Mouse (Mus musculus): Measurements from ENCODE around the gene Cul9.
"Not testable (repeated sequence)": the region's sequence is repeated elsewhere in the genome, so short reads cannot be mapped to it uniquely, and the experiment has no call there.

Gene Cul9

GRCm38 (mm10) chr17:46545813-46546564 lies at the start of gene Cul9:
Gene Cul9, minus strand, starts transcription at chr17:46546388.
- DNase-seq (ENCODE audit: low read depth in 2 of 2, low spot score in 2 of 2), result peak in 1 of 2 experiments; percentile 41

- DNase-seq (ENCODE audit: low read depth in 2 of 2, low spot score in 2 of 2), result no peak
These were observed 49.1 kb upstream of the Cul9 start for GRCm38 (mm10) chr17:46595336-46595735.

- no peak for DNase-seq (ENCODE audit: low read depth in 2 of 2, low spot score in 2 of 2)
These were observed 48.4 kb upstream of the Cul9 start for GRCm38 (mm10) chr17:46594606-46595005.

- DNase-seq (ENCODE audit: low read depth in 2 of 2, low spot score in 2 of 2), result no peak
These were observed 46.9 kb upstream of the Cul9 start for GRCm38 (mm10) chr17:46593124-46593523.

GRCm38 (mm10) chr17:46591406-46591805 lies 45.2 kb upstream of the Cul9 start:
- no peak for DNase-seq (ENCODE audit: low read depth in 2 of 2, low spot score in 2 of 2)

- DNase-seq (ENCODE audit: low read depth in 2 of 2, low spot score in 2 of 2), result no peak
These were observed 44.3 kb upstream of the Cul9 start for GRCm38 (mm10) chr17:46590439-46590838.

GRCm38 (mm10) chr17:46589635-46590314 lies 43.6 kb upstream of the Cul9 start:
- DNase-seq (ENCODE audit: low read depth in 2 of 2, low spot score in 2 of 2), result no peak

- no peak for DNase-seq (ENCODE audit: low read depth in 2 of 2, low spot score in 2 of 2)
These were observed 42.7 kb upstream of the Cul9 start for GRCm38 (mm10) chr17:46588913-46589312.

GRCm38 (mm10) chr17:46588173-46588572 lies 42.0 kb upstream of the Cul9 start:
- DNase-seq (ENCODE audit: low read depth in 2 of 2, low spot score in 2 of 2), result no peak

GRCm38 (mm10) chr17:46586327-46586726 lies 40.1 kb upstream of the Cul9 start:
- no peak for DNase-seq (ENCODE audit: low read depth in 2 of 2, low spot score in 2 of 2)

GRCm38 (mm10) chr17:46578650-46579049 lies 32.5 kb upstream of the Cul9 start:
- no peak for DNase-seq (ENCODE audit: low read depth in 2 of 2, low spot score in 2 of 2)

- peak in 1 of 2 experiments; percentile 14 for DNase-seq (ENCODE audit: low read depth in 2 of 2, low spot score in 2 of 2)
These were observed 29.9 kb upstream of the Cul9 start for GRCm38 (mm10) chr17:46576070-46576469.

GRCm38 (mm10) chr17:46574535-46574934 lies 28.3 kb upstream of the Cul9 start:
- DNase-seq (ENCODE audit: low read depth in 2 of 2, low spot score in 2 of 2), result no peak

GRCm38 (mm10) chr17:46571005-46571404 lies 24.8 kb upstream of the Cul9 start:
- DNase-seq (ENCODE audit: low read depth in 2 of 2, low spot score in 2 of 2), result no peak

- no peak for DNase-seq (ENCODE audit: low read depth in 2 of 2, low spot score in 2 of 2)
These were observed 13.0 kb upstream of the Cul9 start for GRCm38 (mm10) chr17:46559146-46559545.

- DNase-seq (ENCODE audit: low read depth in 2 of 2, low spot score in 2 of 2), result no peak
These were observed 12.0 kb upstream of the Cul9 start for GRCm38 (mm10) chr17:46558151-46558550.

- not testable (repeated sequence) for DNase-seq (ENCODE audit: low read depth in 2 of 2, low spot score in 2 of 2)
These were observed 11.1 kb upstream of the Cul9 start for GRCm38 (mm10) chr17:46557321-46557720.

GRCm38 (mm10) chr17:46556584-46556945 lies 10.4 kb upstream of the Cul9 start:
- no peak for DNase-seq (ENCODE audit: low read depth in 2 of 2, low spot score in 2 of 2)

GRCm38 (mm10) chr17:46555673-46556583 lies 9.7 kb upstream of the Cul9 start, which contains the start of gene Srf:
Gene Srf, minus strand, starts transcription at chr17:46556175.
- peak; percentile 93 to 95 for DNase-seq (ENCODE audit: low read depth in 2 of 2, low spot score in 2 of 2)

- DNase-seq (ENCODE audit: low read depth in 2 of 2, low spot score in 2 of 2), result peak in 1 of 2 experiments; percentile 32
These were observed 8.9 kb upstream of the Cul9 start for GRCm38 (mm10) chr17:46554977-46555672.

- no peak for DNase-seq (ENCODE audit: low read depth in 2 of 2, low spot score in 2 of 2)
These were observed 8.4 kb upstream of the Cul9 start for GRCm38 (mm10) chr17:46554646-46554976.

Measured in CD8-positive naive resting alpha-beta T cell, adult 2 months (primary cell).